Mouse (Mus musculus) fat pad, adult 2 months (tissue): ENCODE results near the gene Upp2.

Source experiments
- DNase-seq: peaks from one replicate; pipeline ENCODE4 v3.0.0-alpha.2; 2011; ENCODE audit warnings: low read depth, low spot score; ENCODE audit errors: extremely low read depth

The Upp2 gene

GRCm38 (mm10) chr2:58604791-58605190 is 37.7 kb downstream of the Upp2 start:
- no peak for DNase-seq

GRCm38 (mm10) chr2:58613720-58614119 is 46.6 kb downstream of the Upp2 start:
- no peak for DNase-seq

- DNase-seq = no peak
These were observed 47.8 kb downstream of the Upp2 start for GRCm38 (mm10) chr2:58614851-58615250.

GRCm38 (mm10) chr2:58615766-58616165 is 48.7 kb downstream of the Upp2 start:
- no peak for DNase-seq

- no peak for DNase-seq
These were observed 58.1 kb downstream of the Upp2 start for GRCm38 (mm10) chr2:58625186-58625585.

GRCm38 (mm10) chr2:58625681-58626080 is 58.6 kb downstream of the Upp2 start:
- DNase-seq = no peak

- DNase-seq = no peak
These were observed 59.2 kb downstream of the Upp2 start for GRCm38 (mm10) chr2:58626136-58626769.

GRCm38 (mm10) chr2:58627981-58628380 is 60.9 kb downstream of the Upp2 start:
- DNase-seq = no peak

GRCm38 (mm10) chr2:58628993-58629392 is 61.9 kb downstream of the Upp2 start:
- no peak for DNase-seq

- no peak for DNase-seq
These were observed 62.3 kb downstream of the Upp2 start for GRCm38 (mm10) chr2:58629440-58629839.

GRCm38 (mm10) chr2:58633791-58634190 is 66.7 kb downstream of the Upp2 start:
- no peak for DNase-seq

- DNase-seq = no peak
These were observed 74.9 kb downstream of the Upp2 start for GRCm38 (mm10) chr2:58641761-58642555.

- DNase-seq = no peak
These were observed 78.6 kb downstream of the Upp2 start for GRCm38 (mm10) chr2:58645667-58646066.

GRCm38 (mm10) chr2:58655169-58655568 is 88.1 kb downstream of the Upp2 start:
- no peak for DNase-seq

GRCm38 (mm10) chr2:58656959-58657358 is 89.9 kb downstream of the Upp2 start:
- DNase-seq = no peak

GRCm38 (mm10) chr2:58657855-58658254 is 90.8 kb downstream of the Upp2 start:
- no peak for DNase-seq

- DNase-seq = no peak
These were observed 93.5 kb downstream of the Upp2 start for GRCm38 (mm10) chr2:58660591-58660990.

GRCm38 (mm10) chr2:58661116-58661515 is 94.0 kb downstream of the Upp2 start:
- DNase-seq = no peak

- DNase-seq = no peak
These were observed 95.6 kb downstream of the Upp2 start for GRCm38 (mm10) chr2:58662661-58663060.

- no peak for DNase-seq
These were observed 96.5 kb downstream of the Upp2 start for GRCm38 (mm10) chr2:58663404-58664120.

GRCm38 (mm10) chr2:58665081-58665814 is 98.2 kb downstream of the Upp2 start:
- DNase-seq = no peak
